Comparison of ENCODE assay signal across 10 mouse cellular contexts in genomic region chr3:152958358-152959150, GRCm38 (mm10). TPM values are rescaled to one million over a fixed set of nuclear protein-coding genes. Genes with fewer than 3 reads are reported as not detected.
DNase-seq lines count a peak whose midpoint lies in the region; ATAC-seq and TF ChIP-seq lines count a peak whose summit lies in the region.
"Had no signal": no experiment of that assay in that cellular context is flagged by ENCODE, and none has a peak within 500 bp of the region (broad histone marks: within the 10 kb centered on the region; RNA-seq: fewer than 3 reads in every experiment).

No protein-coding gene starts in this region.

- TF ChIP-seq CTCF in E14TG2a.4 (conservative IDR thresholded peaks at IDR 0.05; ENCODE audit: low read length): peak; percentile 76
- peak; percentile 70 for TF ChIP-seq CTCF in bone marrow, adult 2 months (IDR thresholded peaks at IDR 0.05; ENCODE audit: control insufficient read depth, insufficient read depth, low read length)

- TF ChIP-seq POLR2A in bone marrow, adult 2 months (IDR thresholded peaks at IDR 0.05; ENCODE audit: borderline replicate concordance, control insufficient read depth, low read depth, low read length): no peak

- ATAC-seq in intestine, embryonic 14.5 days (replicated peaks; ENCODE audit: low FRiP score, low TSS enrichment, low read depth): no peak
- ATAC-seq in intestine, embryonic 15.5 days: no peak
- ATAC-seq in kidney, embryonic 16.5 days (ENCODE audit: low FRiP score, low TSS enrichment): 0 out of 2 replicates have a peak, but pooled peaks have one; percentile 42

- whole genome bisulfite sequencing in intestine, embryonic 14.5 days: 59% methylated on average over 11 of the region's 11 CpGs
- WGBS in intestine, embryonic 15.5 days: 65% methylated on average over 11 of the region's 11 CpGs
- 71% methylated on average over 11 of the region's 11 CpGs for WGBS in bone marrow, adult 2 months
- WGBS in embryonic facial prominence, embryonic 10.5 days: 67% methylated on average over 11 of the region's 11 CpGs
- 69% methylated on average over 11 of the region's 11 CpGs for WGBS in kidney, embryonic 16.5 days

- no peaks in the 10 kb centered on the region for H3K36me3 ChIP-seq in intestine, embryonic 14.5 days (ENCODE audit: control insufficient read depth, insufficient read depth, low read length)
- no peaks in the 10 kb centered on the region for H3K36me3 ChIP-seq in intestine, embryonic 15.5 days
- H3K36me3 ChIP-seq in E14TG2a.4 (ENCODE audit: insufficient read depth, low read length): no peaks in the 10 kb centered on the region
- H3K36me3 ChIP-seq in embryonic facial prominence, embryonic 10.5 days (replicated peaks): no peaks in the 10 kb centered on the region
- H3K36me3 ChIP-seq in kidney, embryonic 16.5 days (ENCODE audit: insufficient read depth, low read length): no peaks in the 10 kb centered on the region
- H3K36me3 ChIP-seq: embryonic facial prominence, embryonic 15.5 days; liver, embryonic 13.5 days had no signal

- no peak overlapping the region for H3K27ac ChIP-seq in intestine, embryonic 14.5 days (ENCODE audit: low read depth)
- H3K27ac ChIP-seq in intestine, embryonic 15.5 days: no peak overlapping the region
- no peak overlapping the region for H3K27ac ChIP-seq in bone marrow, adult 2 months (ENCODE audit: control insufficient read depth, insufficient read depth, low read depth, low read length, poor library complexity)
- H3K27ac ChIP-seq in embryonic facial prominence, embryonic 10.5 days (replicated peaks): no peak overlapping the region
- H3K27ac ChIP-seq in kidney, embryonic 16.5 days (ENCODE audit: low read length): no peak overlapping the region
- H3K27ac ChIP-seq: embryonic facial prominence, embryonic 15.5 days; liver, embryonic 13.5 days had no signal

- no peak overlapping the region for H3K9ac ChIP-seq in intestine, embryonic 14.5 days (ENCODE audit: low read length)
- no peak overlapping the region for H3K9ac ChIP-seq in intestine, embryonic 15.5 days
- H3K9ac ChIP-seq in kidney, embryonic 16.5 days (replicated peaks; ENCODE audit: low read length): no peak overlapping the region
- H3K9ac ChIP-seq: embryonic facial prominence, embryonic 15.5 days; liver, embryonic 13.5 days had no signal

- DNase-seq in intestine, embryonic 14.5 days (ENCODE audit: low spot score): peak; percentile 69
- peak; percentile 71 for DNase-seq in embryonic facial prominence, embryonic 10.5 days (ENCODE audit: low spot score)
- peak; percentile 54 to 72 for DNase-seq in lung, postnatal 4 days
- peak; percentile 30 to 56 for DNase-seq in spleen, postnatal 36 days (ENCODE audit: low spot score in 2 of 2)
- DNase-seq: liver, embryonic 13.5 days had no signal

- H3K9me3 ChIP-seq in intestine, embryonic 14.5 days (ENCODE audit: control insufficient read depth, low read length): peaks cover 3% of the 10 kb centered on the region; the same call in 1 of the 2 replicates
- H3K9me3 ChIP-seq in intestine, embryonic 15.5 days: no peaks in the 10 kb centered on the region
- H3K9me3 ChIP-seq in E14TG2a.4 (ENCODE audit: low read length): no peaks in the 10 kb centered on the region
- no peaks in the 10 kb centered on the region for H3K9me3 ChIP-seq in embryonic facial prominence, embryonic 10.5 days
- H3K9me3 ChIP-seq in kidney, embryonic 16.5 days (ENCODE audit: low read length): no peaks in the 10 kb centered on the region
- H3K9me3 ChIP-seq: embryonic facial prominence, embryonic 15.5 days; liver, embryonic 13.5 days had no signal

- no peaks in the 10 kb centered on the region for H3K27me3 ChIP-seq in intestine, embryonic 14.5 days (replicated peaks; ENCODE audit: control insufficient read depth, insufficient read depth, low read length)
- H3K27me3 ChIP-seq in intestine, embryonic 15.5 days (replicated peaks): no peaks in the 10 kb centered on the region
- H3K27me3 ChIP-seq in E14TG2a.4 (ENCODE audit: insufficient read depth, low read length): peaks cover 7% of the 10 kb centered on the region; the same call in 1 of the 2 replicates
- no peaks in the 10 kb centered on the region for H3K27me3 ChIP-seq in embryonic facial prominence, embryonic 10.5 days (replicated peaks; ENCODE audit: low read depth, poor library complexity, severe bottlenecking)
- H3K27me3 ChIP-seq in kidney, embryonic 16.5 days (ENCODE audit: insufficient read depth, low read length): no peaks in the 10 kb centered on the region
- H3K27me3 ChIP-seq: embryonic facial prominence, embryonic 15.5 days; liver, embryonic 13.5 days had no signal

- no peak overlapping the region for H3K4me3 ChIP-seq in intestine, embryonic 14.5 days (ENCODE audit: low read depth, low read length)
- H3K4me3 ChIP-seq in intestine, embryonic 15.5 days (replicated peaks): no peak overlapping the region
- no peak overlapping the region for H3K4me3 ChIP-seq in E14TG2a.4 (replicated peaks; ENCODE audit: low read length)
- no peak overlapping the region for H3K4me3 ChIP-seq in bone marrow, adult 2 months (replicated peaks; ENCODE audit: control insufficient read depth, low read depth, low read length)
- no peak overlapping the region for H3K4me3 ChIP-seq in embryonic facial prominence, embryonic 10.5 days
- no peak overlapping the region for H3K4me3 ChIP-seq in kidney, embryonic 16.5 days (ENCODE audit: low read length)
- H3K4me3 ChIP-seq: embryonic facial prominence, embryonic 15.5 days; liver, embryonic 13.5 days had no signal

- H3K4me1 ChIP-seq in intestine, embryonic 14.5 days (replicated peaks; ENCODE audit: control insufficient read depth, insufficient read depth, low read length): no peaks in the 10 kb centered on the region
- H3K4me1 ChIP-seq in intestine, embryonic 15.5 days (replicated peaks): no peaks in the 10 kb centered on the region
- H3K4me1 ChIP-seq in E14TG2a.4 (replicated peaks; ENCODE audit: low read depth, low read length): no peaks in the 10 kb centered on the region
- H3K4me1 ChIP-seq in bone marrow, adult 2 months (ENCODE audit: control insufficient read depth, insufficient read depth, low read length): no peaks in the 10 kb centered on the region; the same call in 1 of the 2 replicates
- no peaks in the 10 kb centered on the region for H3K4me1 ChIP-seq in embryonic facial prominence, embryonic 10.5 days
- H3K4me1 ChIP-seq in kidney, embryonic 16.5 days (ENCODE audit: insufficient read depth, low read length): no peaks in the 10 kb centered on the region
- H3K4me1 ChIP-seq: embryonic facial prominence, embryonic 15.5 days had no signal

- H3K4me2 ChIP-seq in intestine, embryonic 14.5 days (ENCODE audit: low read length): no peak overlapping the region
- H3K4me2 ChIP-seq in intestine, embryonic 15.5 days (replicated peaks): no peak overlapping the region
- no peak overlapping the region for H3K4me2 ChIP-seq in kidney, embryonic 16.5 days (replicated peaks; ENCODE audit: low read depth, low read length)
- H3K4me2 ChIP-seq: embryonic facial prominence, embryonic 15.5 days; liver, embryonic 13.5 days had no signal

RNA-seq across cellular contexts. Expression of gene St6galnac5, which starts 23.5 kb away (rescaled TPM):
- 0.34 and 0.60 TPM in 2 replicates for polyA plus RNA-seq in intestine, embryonic 14.5 days (2014; fragmentation: Nextera tagmentation; extraction: Ambion mirVana)
- 0.39 and 0.40 TPM in 2 replicates for polyA plus RNA-seq in intestine, embryonic 15.5 days (2015; fragmentation: Nextera tagmentation; extraction: Ambion mirVana)
- polyA plus RNA-seq in bone marrow, adult 2 months (2011; ENCODE audit: insufficient read depth, insufficient read length, low replicate concordance, missing spikeins): not detected in 2 replicates
- polyA plus RNA-seq in embryonic facial prominence, embryonic 10.5 days (2016; fragmentation: Nextera tagmentation; extraction: Ambion mirVana): 1.4 and 2.0 TPM in 2 replicates
- 0.85 and 1.2 TPM in 2 replicates for polyA plus RNA-seq in kidney, embryonic 16.5 days (2015; fragmentation: Nextera tagmentation; extraction: Ambion mirVana)
